Mouse (Mus musculus) MEL (cell line): ENCODE results near the gene Jarid2.

Experiments used
- CHD2 ChIP-seq: IDR thresholded peaks from 2 replicates; pipeline ENCODE4 v1.6.1; 2011; ENCODE audit warnings: low read length, improper control_type of control experiment
- CTCF ChIP-seq, 3 experiments: IDR thresholded peaks in 2 of 3; conservative IDR thresholded peaks in 1 of 3; 2 replicates each; pipeline ENCODE4 v1.5.1; 2011 to 2012; ENCODE audit warnings: low read length in 3 of 3, low read depth in 2 of 3, mild to moderate bottlenecking in 2 of 3, improper control_type of control experiment in 1 of 3, inconsistent platforms in 1 of 3, mixed read lengths in 1 of 3, moderate library complexity in 1 of 3; ENCODE audit not compliant: control insufficient read depth in 1 of 3, insufficient read depth in 1 of 3, poor library complexity in 1 of 3, severe bottlenecking in 1 of 3
- POLR2A ChIP-seq, 2 experiments: IDR thresholded peaks; 2 replicates each; pipeline ENCODE4 v1.6.1; 2011 to 2012; ENCODE audit warnings: low read length in 2 of 2, mild to moderate bottlenecking in 2 of 2, control low read depth in 1 of 2, improper control_type of control experiment in 1 of 2, low read depth in 1 of 2, moderate library complexity in 1 of 2; ENCODE audit not compliant: control insufficient read depth in 1 of 2, insufficient read depth in 1 of 2, poor library complexity in 1 of 2

DNA sequence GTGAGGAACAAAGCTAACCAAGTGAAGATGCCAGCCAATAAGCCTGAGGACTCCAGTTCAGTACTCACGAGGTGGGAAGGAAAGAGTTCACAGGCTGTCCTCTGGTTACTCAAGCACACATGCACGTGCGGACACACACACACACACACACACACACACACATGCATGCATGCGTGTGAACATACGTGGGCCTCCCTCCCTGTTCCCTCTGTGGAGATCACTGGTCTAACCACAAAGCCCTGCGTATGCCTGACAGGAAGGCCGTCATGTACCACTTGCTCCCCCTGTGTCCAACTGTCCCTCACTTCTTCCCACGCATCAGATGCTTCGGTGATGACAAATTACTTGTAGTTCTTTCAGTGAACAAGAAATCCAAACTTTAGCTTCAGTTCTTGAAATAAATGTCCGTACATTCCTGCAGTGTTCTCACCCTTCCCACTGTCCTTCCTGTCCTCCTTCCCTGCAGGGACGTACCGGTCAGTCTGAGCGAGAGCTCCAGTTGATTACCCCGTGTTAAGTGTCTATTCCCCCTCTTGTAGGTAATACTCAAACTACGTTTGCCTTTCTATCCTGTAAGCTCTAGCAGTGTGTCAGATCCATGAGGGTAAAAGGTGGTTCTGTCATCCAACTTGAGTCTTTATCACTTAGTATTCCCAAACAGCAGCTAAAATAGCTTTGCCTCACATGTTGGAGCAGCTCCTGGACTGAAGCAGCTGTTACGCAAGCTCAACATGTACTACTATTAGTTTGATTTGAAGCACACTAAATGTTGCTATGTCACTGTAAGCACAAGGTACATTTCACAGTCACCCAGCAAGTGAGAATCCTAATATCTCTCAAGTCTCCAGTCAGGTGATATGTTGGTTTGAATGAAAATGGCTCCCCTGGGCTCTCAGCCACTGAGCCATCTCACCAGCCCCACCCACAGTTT lies 219.3 kb downstream of the Jarid2 start:
- TF ChIP-seq CTCF (IDR thresholded peaks at IDR 0.05 in 2 of 3, conservative IDR thresholded peaks at IDR 0.05 in 1 of 3; ENCODE audit: control insufficient read depth in 1 of 3, insufficient read depth in 1 of 3, low read depth in 2 of 3, low read length in 3 of 3, poor library complexity in 1 of 3, severe bottlenecking in 1 of 3) = no peak
- TF ChIP-seq CHD2 = no peak
- no peak for TF ChIP-seq POLR2A (IDR thresholded peaks at IDR 0.05; ENCODE audit: control insufficient read depth in 1 of 2, insufficient read depth in 1 of 2, low read depth in 1 of 2, low read length in 2 of 2, poor library complexity in 1 of 2)
